Mouse (Mus musculus): ENCODE measurements around the gene Lyrm7.

- TF ChIP-seq POLR2A (IDR thresholded peaks at IDR 0.05; ENCODE audit: insufficient read depth, low read length) (no peak), EP300 (IDR thresholded peaks at IDR 0.05; ENCODE audit: insufficient read depth, low read depth, low read length) (no peak)
Measured at GRCm38 (mm10) chr11:54802621-54803020, 58.1 kb downstream of the Lyrm7 start.
